Mouse (Mus musculus) heart, adult 2 months (tissue): ENCODE data around the gene Lepr. TPM values are rescaled to one million over a fixed set of nuclear protein-coding genes. Genes with fewer than 3 reads are reported as not detected.

Experiments
- DNase-seq, 2 experiments: peaks; one replicate each; pipeline ENCODE4 v3.0.0; 2021
- H3K27ac ChIP-seq: fragments of 200-600 bp; 2 replicates; pipeline ENCODE4 v1.8.1; 2022
- H3K27me3 ChIP-seq: fragments of 200-500 bp; 2 replicates; pipeline ENCODE4 v1.6.1; 2012; ENCODE audit warnings: mild to moderate bottlenecking, low read length, inconsistent platforms, mixed read lengths; ENCODE audit not compliant: control insufficient read depth, insufficient read depth
- H3K36me3 ChIP-seq: fragments of 200-500 bp; 2 replicates; pipeline ENCODE4 v1.6.1; 2012; ENCODE audit warnings: low read length, inconsistent platforms; ENCODE audit not compliant: control insufficient read depth, insufficient read depth
- H3K4me1 ChIP-seq: fragments of 200-500 bp; 2 replicates; pipeline ENCODE4 v1.6.1; 2011; ENCODE audit warnings: low read length; ENCODE audit not compliant: control insufficient read depth, insufficient read depth
- H3K4me3 ChIP-seq: fragments of 200-600 bp; 2 replicates; pipeline ENCODE4 v1.8.1; 2022
- H3K79me2 ChIP-seq: fragments of 200-500 bp; replicated peaks from 2 replicates; pipeline ENCODE4 v1.6.1; 2012; ENCODE audit warnings: mild to moderate bottlenecking, inconsistent platforms, low read length, moderate library complexity, mixed read lengths; ENCODE audit not compliant: control insufficient read depth, insufficient read depth
- H3K9ac ChIP-seq: fragments of 200-500 bp; 2 replicates; pipeline ENCODE4 v1.6.1; 2012; ENCODE audit warnings: low read depth, mild to moderate bottlenecking, control low read depth, inconsistent platforms, low read length, mixed read lengths
- CTCF ChIP-seq: fragments of 200-600 bp; IDR thresholded peaks from 2 replicates; pipeline ENCODE4 v1.8.1; 2022; ENCODE audit warnings: antibody characterized with exemption, mild to moderate bottlenecking, moderate library complexity
- EP300 ChIP-seq: fragments of 200-500 bp; IDR thresholded peaks from 2 replicates; pipeline ENCODE4 v1.6.1; 2011; ENCODE audit warnings: low read depth, low read length, control low read depth; ENCODE audit not compliant: insufficient read depth
- POLR2A ChIP-seq: fragments of 200-500 bp; IDR thresholded peaks from 2 replicates; pipeline ENCODE4 v1.6.1; 2011; ENCODE audit warnings: mild to moderate bottlenecking, low read depth, low read length, control low read depth; ENCODE audit not compliant: insufficient read depth
- WGBS: fragments of 180-500 bp; shearing (Covaris S2); methylation state at CpG from one replicate; pipeline ENCODE4 v1.1.7; 2018; 5-methylcytosine and 5-hydroxymethylcytosine counted together
- intact Hi-C: fragments of 180-260 bp; cut with DNase I; formaldehyde crosslinking; loops from one replicate; pipeline ENCODE4 v1.15.1; 2025
- polyA plus RNA-seq: library from polyadenylated mRNA; depleted of rRNA; stranded (reverse); fragments of >200 nt; gene quantifications from 2 replicates; pipeline ENCODE4 v1.2.3, GENCODE M21; 2012
- total RNA-seq, 2 experiments: library from RNA; stranded (reverse); gene quantifications; 2 replicates each; pipeline ENCODE4 v1.2.3; 2021

The Lepr gene
- total and polyA plus RNA-seq, 3 experiments: 0.80 to 3.9 (median 3.2) TPM

DNA sequence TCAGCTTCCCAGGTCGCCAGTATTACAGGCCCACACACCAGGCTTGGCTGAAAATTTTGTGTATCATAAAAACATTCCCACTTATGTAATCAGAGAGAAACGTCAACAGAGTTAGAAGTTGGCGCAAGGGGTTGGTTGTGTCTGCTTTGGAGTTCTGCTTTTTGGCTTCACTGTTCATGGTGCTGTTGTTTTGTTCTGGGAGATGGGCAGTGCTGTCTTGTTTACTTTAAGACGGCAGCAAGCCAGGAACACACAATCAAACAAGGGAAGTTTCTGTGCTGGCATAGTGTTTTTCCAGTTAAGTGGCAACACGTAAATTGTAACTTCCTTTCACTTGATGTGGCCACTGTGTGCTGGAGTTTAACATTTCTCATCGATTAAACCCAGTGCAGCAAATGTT is 22.7 kb upstream of the Lepr start:
- no peaks in the 10 kb centered on the region for H3K27me3 ChIP-seq
- no peak overlapping the region for H3K4me3 ChIP-seq
- no peaks in the 10 kb centered on the region; the same call in 1 of the 2 replicates for H3K4me1 ChIP-seq
- intact Hi-C loops: loop anchor here (5.0 kb wide), 1 partner anchor 38 kb away; no protein-coding TSS in a partner anchor
- no peak for DNase-seq
- H3K9ac ChIP-seq: no peak overlapping the region
- WGBS: 56% methylated on average over 6 of the region's 6 CpGs
- H3K79me2 ChIP-seq: no peaks in the 10 kb centered on the region
- TF ChIP-seq POLR2A (no peak), CTCF (no peak), EP300 (no peak)
- H3K36me3 ChIP-seq: no peaks in the 10 kb centered on the region; the same call in 1 of the 2 replicates
- no peak overlapping the region for H3K27ac ChIP-seq

DNA sequence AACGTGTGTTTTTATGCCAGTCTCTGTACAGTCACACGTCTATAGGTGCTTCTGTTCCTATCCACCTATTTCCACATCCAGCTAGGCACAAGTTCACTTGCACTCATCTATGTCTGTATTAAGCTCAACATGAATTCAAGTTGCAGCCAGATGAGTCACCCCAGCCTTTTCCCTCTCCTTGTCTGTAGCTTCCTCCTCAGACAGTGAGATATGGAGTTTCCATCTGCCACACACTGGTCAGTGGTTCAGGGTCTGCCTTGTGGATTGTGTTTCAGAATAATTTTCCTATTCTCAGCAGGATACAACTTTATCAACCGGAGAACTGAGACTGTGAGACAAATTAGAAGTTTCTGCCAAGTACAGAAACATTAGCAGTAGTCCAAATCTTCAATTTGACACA is 20.0 kb upstream of the Lepr start:
- 52% methylated on average over 3 of the region's 3 CpGs for WGBS
- no peaks in the 10 kb centered on the region for H3K4me1 ChIP-seq
- TF ChIP-seq POLR2A (no peak), EP300 (no peak), CTCF (no peak)
- intact Hi-C loops: no loop called here
- no peaks in the 10 kb centered on the region for H3K79me2 ChIP-seq
- H3K4me3 ChIP-seq: no peak overlapping the region
- H3K27ac ChIP-seq: no peak overlapping the region
- no peak overlapping the region for H3K9ac ChIP-seq
- no peaks in the 10 kb centered on the region for H3K27me3 ChIP-seq
- H3K36me3 ChIP-seq: no peaks in the 10 kb centered on the region
- no peak for DNase-seq

DNA sequence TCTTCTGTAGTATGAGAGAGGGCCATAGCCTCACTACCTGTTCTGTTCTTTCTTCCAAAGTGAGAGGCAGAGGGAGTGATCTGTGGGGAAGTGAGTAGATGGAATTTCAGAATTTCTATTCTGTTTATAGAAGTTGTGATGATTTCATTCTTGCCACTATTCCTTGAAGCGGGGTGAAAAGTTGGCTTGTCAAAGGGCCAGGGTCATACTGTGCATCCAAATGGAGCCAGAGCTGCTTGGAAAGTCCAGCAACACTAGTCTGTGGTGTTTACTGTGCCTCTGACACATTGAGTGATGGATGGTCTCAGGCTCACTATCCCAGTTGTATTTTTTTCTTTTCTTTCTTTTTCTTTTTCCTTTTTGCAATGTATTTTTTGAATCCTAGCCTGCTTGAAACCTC is 17.8 kb upstream of the Lepr start:
- Histone ChIP-seq H3K79me2 (no peaks in the 10 kb centered on the region), H3K4me1 (no peaks in the 10 kb centered on the region), H3K27me3 (no peaks in the 10 kb centered on the region), H3K4me3 (no peak overlapping the region), H3K36me3 (no peaks in the 10 kb centered on the region), H3K27ac (no peak overlapping the region), H3K9ac (no peak overlapping the region)
- TF ChIP-seq CTCF (no peak), EP300 (no peak), POLR2A (no peak)
- intact Hi-C loops: no loop called here
- 65% methylated on average over 1 of the region's 1 CpGs for WGBS
- no peak for DNase-seq

DNA sequence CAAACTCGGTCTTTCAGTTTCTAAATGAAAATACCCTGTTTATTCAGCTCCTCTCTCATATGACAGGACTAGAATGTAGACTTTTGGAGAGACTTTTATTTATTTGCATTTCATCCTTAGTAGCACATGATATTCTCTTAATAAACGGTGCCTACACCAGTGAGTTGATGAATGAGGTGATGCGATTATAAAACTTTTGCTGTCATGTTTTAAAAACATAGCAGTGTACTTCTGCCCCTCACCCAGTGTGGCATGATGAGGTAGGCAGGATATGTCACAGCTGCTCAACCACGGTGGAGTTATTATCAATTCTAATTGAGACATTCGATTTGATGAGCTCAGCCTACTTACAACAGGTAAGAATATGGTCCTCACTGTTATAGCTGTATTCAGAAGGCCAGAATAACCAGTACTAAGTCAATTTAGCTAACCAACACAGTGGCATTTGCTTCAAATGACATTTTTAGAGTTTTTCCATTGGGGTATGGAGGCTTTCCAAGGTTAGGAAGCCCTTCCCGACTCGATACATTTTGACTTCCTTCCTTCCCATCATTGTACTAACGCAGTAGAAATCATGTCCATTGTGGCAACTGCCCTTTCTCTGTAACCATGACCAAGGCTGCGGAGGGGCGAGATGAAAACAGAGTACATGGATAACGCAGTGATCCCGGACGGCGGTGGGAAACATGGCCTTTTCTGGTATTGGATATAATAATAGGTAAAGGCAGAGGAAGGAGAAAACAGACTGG is 16.1 kb upstream of the Lepr start:
- whole genome bisulfite sequencing: 57% methylated on average over 14 of the region's 14 CpGs
- intact Hi-C loops: no loop called here

DNA sequence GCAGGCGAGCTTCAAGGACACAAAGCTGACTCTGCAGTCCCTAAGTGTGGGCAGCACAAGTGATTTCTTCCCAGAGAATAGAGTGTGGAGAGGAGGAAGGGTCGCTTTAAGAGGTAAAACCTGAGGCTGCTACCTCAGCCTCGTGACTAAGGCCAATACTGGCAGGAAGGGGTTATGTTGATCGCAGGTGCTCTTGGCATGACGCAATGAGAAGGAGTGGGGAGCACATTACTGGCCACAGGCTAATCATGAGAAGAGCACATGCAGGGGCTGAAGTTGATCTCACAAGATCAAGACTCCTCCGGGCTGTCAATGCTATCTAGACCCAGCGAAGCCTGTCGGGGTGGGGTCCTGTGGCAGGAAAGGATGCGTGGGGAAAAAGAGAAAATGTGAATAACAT is 11.9 kb upstream of the Lepr start:
- Histone ChIP-seq H3K79me2 (no peaks in the 10 kb centered on the region), H3K27ac (no peak overlapping the region), H3K4me1 (no peaks in the 10 kb centered on the region), H3K9ac (no peak overlapping the region), H3K27me3 (no peaks in the 10 kb centered on the region), H3K36me3 (no peaks in the 10 kb centered on the region), H3K4me3 (no peak overlapping the region)
- no peak for DNase-seq
- intact Hi-C loops: no loop called here
- TF ChIP-seq POLR2A (no peak), EP300 (no peak), CTCF (no peak)
- 77% methylated on average over 9 of the region's 9 CpGs for WGBS

More for the DNA sequence above, 16.1 kb upstream of the Lepr start:
- H3K27ac ChIP-seq: no peak overlapping the region
- H3K27me3 ChIP-seq: no peaks in the 10 kb centered on the region
- TF ChIP-seq POLR2A: no peak
- TF ChIP-seq CTCF: no peak
- no peak for TF ChIP-seq EP300
- no peaks in the 10 kb centered on the region for H3K79me2 ChIP-seq
- no peaks in the 10 kb centered on the region for H3K36me3 ChIP-seq
- no peaks in the 10 kb centered on the region for H3K4me1 ChIP-seq
- H3K9ac ChIP-seq: no peak overlapping the region
- no peak overlapping the region for H3K4me3 ChIP-seq
- no peak for DNase-seq

DNA sequence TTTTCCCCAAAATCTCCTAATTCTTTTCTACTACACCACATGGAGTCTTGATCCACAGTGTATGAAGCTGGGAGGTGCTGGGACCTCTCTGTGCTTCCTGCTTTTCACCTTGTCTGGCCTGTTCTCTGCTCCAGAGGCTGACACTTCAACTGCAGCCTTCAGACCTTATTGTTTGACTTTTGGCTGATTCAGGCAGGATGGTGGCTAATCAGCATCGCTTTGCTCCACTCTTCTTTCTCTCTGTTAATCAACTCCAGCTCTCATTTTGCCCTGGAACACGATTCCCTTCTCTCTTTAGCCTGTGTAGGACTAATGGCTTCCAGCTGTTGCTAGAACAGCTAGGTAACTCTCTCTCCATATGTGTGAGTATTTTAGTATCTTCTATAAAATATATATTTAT is 10.0 kb upstream of the Lepr start:
- 52% methylated on average over 2 of the region's 2 CpGs for WGBS

More for the DNA sequence above, 10.0 kb upstream of the Lepr start:
- intact Hi-C loops: no loop called here
- DNase-seq: no peak
- Histone ChIP-seq H3K79me2 (no peaks in the 10 kb centered on the region), H3K27me3 (no peaks in the 10 kb centered on the region), H3K27ac (no peak overlapping the region), H3K4me3 (no peak overlapping the region), H3K36me3 (no peaks in the 10 kb centered on the region), H3K9ac (no peak overlapping the region), H3K4me1 (no peaks in the 10 kb centered on the region)
- TF ChIP-seq CTCF (no peak), POLR2A (no peak), EP300 (no peak)
